Mouse (Mus musculus) limb, embryonic 12.5 days (tissue): ENCODE results near the gene 4930451I11Rik. TPM values are rescaled to one million over a fixed set of nuclear protein-coding genes. Genes with fewer than 3 reads are reported as not detected.

Experiments
- ATAC-seq: fragments of 200-750 bp; cut with Nextera tagmentation; 2 replicates; pipeline ENCODE4 v1.8.0; 2017; ENCODE audit warnings: low read depth, moderate TSS enrichment; ENCODE audit not compliant: insufficient number of reproducible peaks, insufficient read depth, low FRiP score, low TSS enrichment
- H3K27ac ChIP-seq: fragments of 300-500 bp; sonication (generic); 2 replicates; pipeline ENCODE4 v1.5.1; 2016; ENCODE audit warnings: mild to moderate bottlenecking, moderate library complexity
- H3K27me3 ChIP-seq: fragments of 300-500 bp; sonication (generic); 2 replicates; pipeline ENCODE4 v1.6.1; 2016; ENCODE audit warnings: mild to moderate bottlenecking, moderate library complexity
- H3K36me3 ChIP-seq: fragments of 300-500 bp; sonication (generic); 2 replicates; pipeline ENCODE4 v1.6.1; 2016; ENCODE audit warnings: mild to moderate bottlenecking, moderate library complexity
- H3K4me1 ChIP-seq: fragments of 300-500 bp; sonication (generic); replicated peaks from 2 replicates; pipeline ENCODE4 v1.6.1; 2016
- H3K4me2 ChIP-seq: fragments of 300-500 bp; sonication (generic); 2 replicates; pipeline ENCODE4 v1.6.1; 2016; ENCODE audit warnings: mild to moderate bottlenecking, moderate library complexity
- H3K4me3 ChIP-seq: fragments of 300-500 bp; sonication (generic); replicated peaks from 2 replicates; pipeline ENCODE4 v1.5.1; 2016; ENCODE audit warnings: mild to moderate bottlenecking
- H3K9ac ChIP-seq: fragments of 300-500 bp; sonication (generic); replicated peaks from 2 replicates; pipeline ENCODE4 v1.6.1; 2016; ENCODE audit warnings: mild to moderate bottlenecking, moderate library complexity
- H3K9me3 ChIP-seq: fragments of 300-500 bp; sonication (generic); 2 replicates; pipeline ENCODE4 v1.6.1; 2016; ENCODE audit warnings: mild to moderate bottlenecking, moderate library complexity
- WGBS: fragments of 180-500 bp; shearing (Covaris S2); methylation state at CpG from one replicate; pipeline ENCODE4 v1.1.7; 2016; 5-methylcytosine and 5-hydroxymethylcytosine counted together
- polyA plus RNA-seq: library from polyadenylated mRNA; unstranded; fragments of >200 nt; fragmentation: Nextera tagmentation; extraction: Ambion mirVana; gene quantifications from 2 replicates; pipeline ENCODE4 v1.2.1, GENCODE M21; 2016

Gene 4930451I11Rik
- not detected in 2 replicates for polyA plus RNA-seq

GRCm38 (mm10) chr7:126831539-126831938, at the start of gene 4930451I11Rik:
TSS of gene 4930451I11Rik (minus strand) at chr7:126831639.
- WGBS: 61% methylated on average over 5 of the region's 5 CpGs
- peaks cover 11% of the 10 kb centered on the region for H3K4me1 ChIP-seq
- no peak within 1 kb of the TSS for H3K9ac ChIP-seq
- H3K36me3 ChIP-seq: no peaks in the 10 kb centered on the region
- peak within 1 kb of the TSS; percentile 23 for H3K4me3 ChIP-seq
- peak within 1 kb of the TSS; percentile 51 for H3K4me2 ChIP-seq
- no peak for ATAC-seq
- H3K27me3 ChIP-seq: peaks cover 30% of the 10 kb centered on the region
- H3K9me3 ChIP-seq: no peaks in the 10 kb centered on the region
- no peak within 1 kb of the TSS for H3K27ac ChIP-seq

- Histone ChIP-seq H3K27me3 (no peaks in the 10 kb centered on the region), H3K4me2 (peak overlapping the region; percentile 99), H3K9ac (peak overlapping the region; percentile 76; the same call in 1 of the 2 replicates), H3K36me3 (peaks cover 53% of the 10 kb centered on the region), H3K4me1 (peaks cover 30% of the 10 kb centered on the region), H3K4me3 (peak overlapping the region; percentile 79; the same call in 1 of the 2 replicates), H3K27ac (0 out of 2 replicates have a peak overlapping the region, but pooled peaks have one; percentile 9), H3K9me3 (no peaks in the 10 kb centered on the region)
- ATAC-seq: no peak
- 80% methylated on average over 6 of the region's 6 CpGs for WGBS
Observed at GRCm38 (mm10) chr7:126881040-126881439, 49.6 kb upstream of the 4930451I11Rik start.

GRCm38 (mm10) chr7:126877239-126877638, 45.8 kb upstream of the 4930451I11Rik start:
- no peak overlapping the region for H3K27ac ChIP-seq
- no peaks in the 10 kb centered on the region for H3K27me3 ChIP-seq
- H3K9me3 ChIP-seq: no peaks in the 10 kb centered on the region
- H3K4me2 ChIP-seq: no peak overlapping the region
- H3K4me3 ChIP-seq: no peak overlapping the region
- H3K9ac ChIP-seq: no peak overlapping the region
- H3K36me3 ChIP-seq: peaks cover 91% of the 10 kb centered on the region
- no peak for ATAC-seq
- peaks cover 15% of the 10 kb centered on the region for H3K4me1 ChIP-seq
- 98% methylated on average over 1 of the region's 1 CpGs for WGBS

GRCm38 (mm10) chr7:126870520-126870891, 39.1 kb upstream of the 4930451I11Rik start:
- Histone ChIP-seq H3K27ac (no peak overlapping the region), H3K9ac (peak overlapping the region; percentile 38; the same call in 1 of the 2 replicates), H3K36me3 (peaks cover 99% of the 10 kb centered on the region), H3K4me2 (no peak overlapping the region), H3K4me3 (no peak overlapping the region), H3K4me1 (no peaks in the 10 kb centered on the region), H3K27me3 (no peaks in the 10 kb centered on the region), H3K9me3 (no peaks in the 10 kb centered on the region)
- WGBS: 98% methylated on average over 2 of the region's 2 CpGs
- ATAC-seq: no peak

- 90% methylated on average over 23 of the region's 23 CpGs for WGBS
- no peak overlapping the region for H3K27ac ChIP-seq
- no peak for ATAC-seq
- no peaks in the 10 kb centered on the region for H3K4me1 ChIP-seq
- no peaks in the 10 kb centered on the region for H3K9me3 ChIP-seq
- no peak overlapping the region for H3K4me2 ChIP-seq
- no peak overlapping the region for H3K4me3 ChIP-seq
- H3K9ac ChIP-seq: no peak overlapping the region
- no peaks in the 10 kb centered on the region for H3K27me3 ChIP-seq
- peaks cover 99% of the 10 kb centered on the region for H3K36me3 ChIP-seq
Observed at GRCm38 (mm10) chr7:126869780-126870519, 38.5 kb upstream of the 4930451I11Rik start.

GRCm38 (mm10) chr7:126868003-126868402, 36.6 kb upstream of the 4930451I11Rik start:
- 86% methylated on average over 12 of the region's 12 CpGs for WGBS
- ATAC-seq: no peak

GRCm38 (mm10) chr7:126867534-126867933, 36.1 kb upstream of the 4930451I11Rik start:
- Histone ChIP-seq H3K4me2 (no peak overlapping the region), H3K9ac (no peak overlapping the region), H3K4me1 (peaks cover 20% of the 10 kb centered on the region), H3K27me3 (no peaks in the 10 kb centered on the region), H3K9me3 (no peaks in the 10 kb centered on the region), H3K36me3 (peaks cover 91% of the 10 kb centered on the region), H3K27ac (no peak overlapping the region), H3K4me3 (no peak overlapping the region)
- 83% methylated on average over 2 of the region's 2 CpGs for WGBS
- no peak for ATAC-seq

More at GRCm38 (mm10) chr7:126868003-126868402, 36.6 kb upstream of the 4930451I11Rik start:
- Histone ChIP-seq H3K36me3 (peaks cover 96% of the 10 kb centered on the region), H3K9me3 (no peaks in the 10 kb centered on the region), H3K9ac (no peak overlapping the region), H3K27ac (no peak overlapping the region), H3K27me3 (no peaks in the 10 kb centered on the region), H3K4me1 (peaks cover 15% of the 10 kb centered on the region), H3K4me3 (no peak overlapping the region), H3K4me2 (no peak overlapping the region)

GRCm38 (mm10) chr7:126863791-126864190, 32.4 kb upstream of the 4930451I11Rik start:
- Histone ChIP-seq H3K4me1 (peaks cover 30% of the 10 kb centered on the region), H3K9ac (peak overlapping the region; percentile 68), H3K4me2 (peak overlapping the region; percentile 82), H3K27me3 (no peaks in the 10 kb centered on the region), H3K27ac (peak overlapping the region; percentile 89), H3K36me3 (peaks cover 73% of the 10 kb centered on the region), H3K9me3 (no peaks in the 10 kb centered on the region), H3K4me3 (peak overlapping the region; percentile 69)
- ATAC-seq: no peak
- WGBS: 68% methylated on average over 6 of the region's 6 CpGs

- peak; percentile 53 for ATAC-seq
- Histone ChIP-seq H3K36me3 (peaks cover 73% of the 10 kb centered on the region), H3K27ac (peak within 1 kb of the TSS; percentile 89), H3K4me1 (peaks cover 30% of the 10 kb centered on the region), H3K9me3 (no peaks in the 10 kb centered on the region), H3K27me3 (no peaks in the 10 kb centered on the region), H3K4me3 (peak within 1 kb of the TSS; percentile 69), H3K4me2 (peak within 1 kb of the TSS; percentile 82), H3K9ac (peak within 1 kb of the TSS; percentile 68)
- WGBS: under 1% methylated on average over 41 of the region's 41 CpGs
Observed at GRCm38 (mm10) chr7:126862147-126862784, 30.8 kb upstream of the 4930451I11Rik start, which contains the start of gene Ino80e. TSS of gene Ino80e (minus strand) at chr7:126862377.

GRCm38 (mm10) chr7:126861429-126862130, 30.1 kb upstream of the 4930451I11Rik start, which contains the start of gene Hirip3:
TSS of gene Hirip3 (plus strand) at chr7:126861972.
- 2% methylated on average over 42 of the region's 42 CpGs for WGBS
- no peaks in the 10 kb centered on the region for H3K9me3 ChIP-seq
- H3K4me3 ChIP-seq: peak within 1 kb of the TSS; percentile 69
- no peaks in the 10 kb centered on the region for H3K27me3 ChIP-seq
- H3K36me3 ChIP-seq: peaks cover 73% of the 10 kb centered on the region
- peak; percentile 90 for ATAC-seq
- peak within 1 kb of the TSS; percentile 68 for H3K9ac ChIP-seq
- peak within 1 kb of the TSS; percentile 82 for H3K4me2 ChIP-seq
- H3K27ac ChIP-seq: peak within 1 kb of the TSS; percentile 89
- peaks cover 30% of the 10 kb centered on the region for H3K4me1 ChIP-seq

- peaks cover 30% of the 10 kb centered on the region for H3K4me1 ChIP-seq
- ATAC-seq: no peak
- peak overlapping the region; percentile 82 for H3K4me2 ChIP-seq
- no peak overlapping the region for H3K27ac ChIP-seq
- no peaks in the 10 kb centered on the region for H3K27me3 ChIP-seq
- peaks cover 73% of the 10 kb centered on the region for H3K36me3 ChIP-seq
- H3K9ac ChIP-seq: peak overlapping the region; percentile 68
- H3K4me3 ChIP-seq: peak overlapping the region; percentile 69
- no peaks in the 10 kb centered on the region for H3K9me3 ChIP-seq
- 63% methylated on average over 5 of the region's 5 CpGs for WGBS
Observed at GRCm38 (mm10) chr7:126860987-126861386, 29.5 kb upstream of the 4930451I11Rik start.
